Mouse (Mus musculus) erythroblast, adult 5-6 weeks (primary cell): ENCODE measurements around the gene Galr2. TPM values are rescaled to one million over a fixed set of nuclear protein-coding genes. Genes with fewer than 3 reads are reported as not detected.
"Not testable (repeated sequence)": the region's sequence is repeated elsewhere in the genome, so short reads cannot be mapped to it uniquely, and the experiment has no call there.

ENCODE experiments used
- ATAC-seq: replicated peaks from 2 replicates; pipeline ENCODE4 v1.8.0; 2016; ENCODE audit warnings: moderate number of reproducible peaks, mild to moderate bottlenecking, moderate TSS enrichment, inconsistent platforms; ENCODE audit not compliant: poor library complexity, low FRiP score, severe bottlenecking
- total RNA-seq, 2 experiments: library from RNA; stranded (forward) in 1 of 2; stranded (reverse) in 1 of 2; fragments of 150-400 nt in 1 of 2; fragments of 200-764, 138-1000 nt in 1 of 2; gene quantifications; 2 replicates each; pipeline versions ENCODE4 v1.2.3 to v1.2.4; 2015 to 2017; ENCODE audit warnings: low replicate concordance in 2 of 2

Galr2 gene
- total RNA-seq, 2 experiments from 2014 or later, result not detected

DNA sequence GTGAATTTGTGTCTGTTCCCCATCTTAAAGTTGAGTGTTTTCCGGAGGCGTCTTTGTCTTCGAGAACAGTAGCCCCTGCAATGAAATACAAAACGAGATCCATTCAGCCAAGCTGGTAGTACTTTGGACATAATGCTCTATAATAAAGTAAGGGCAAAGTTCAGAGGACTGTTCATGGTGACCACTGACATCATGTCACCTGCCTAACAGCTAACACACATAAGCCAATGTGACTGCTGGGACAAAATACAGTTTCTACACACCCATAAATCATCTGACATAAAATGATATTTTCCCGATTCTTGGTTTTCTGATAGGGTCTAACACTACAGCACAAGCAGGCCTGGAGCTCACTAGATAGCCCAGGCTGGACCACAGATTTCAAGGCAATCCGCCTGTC, 12.4 kb upstream of the Galr2 start:
- ATAC-seq, result no peak

GRCm38 (mm10) chr11:116269560-116269959, 11.2 kb upstream of the Galr2 start:
- ATAC-seq, result no peak

DNA sequence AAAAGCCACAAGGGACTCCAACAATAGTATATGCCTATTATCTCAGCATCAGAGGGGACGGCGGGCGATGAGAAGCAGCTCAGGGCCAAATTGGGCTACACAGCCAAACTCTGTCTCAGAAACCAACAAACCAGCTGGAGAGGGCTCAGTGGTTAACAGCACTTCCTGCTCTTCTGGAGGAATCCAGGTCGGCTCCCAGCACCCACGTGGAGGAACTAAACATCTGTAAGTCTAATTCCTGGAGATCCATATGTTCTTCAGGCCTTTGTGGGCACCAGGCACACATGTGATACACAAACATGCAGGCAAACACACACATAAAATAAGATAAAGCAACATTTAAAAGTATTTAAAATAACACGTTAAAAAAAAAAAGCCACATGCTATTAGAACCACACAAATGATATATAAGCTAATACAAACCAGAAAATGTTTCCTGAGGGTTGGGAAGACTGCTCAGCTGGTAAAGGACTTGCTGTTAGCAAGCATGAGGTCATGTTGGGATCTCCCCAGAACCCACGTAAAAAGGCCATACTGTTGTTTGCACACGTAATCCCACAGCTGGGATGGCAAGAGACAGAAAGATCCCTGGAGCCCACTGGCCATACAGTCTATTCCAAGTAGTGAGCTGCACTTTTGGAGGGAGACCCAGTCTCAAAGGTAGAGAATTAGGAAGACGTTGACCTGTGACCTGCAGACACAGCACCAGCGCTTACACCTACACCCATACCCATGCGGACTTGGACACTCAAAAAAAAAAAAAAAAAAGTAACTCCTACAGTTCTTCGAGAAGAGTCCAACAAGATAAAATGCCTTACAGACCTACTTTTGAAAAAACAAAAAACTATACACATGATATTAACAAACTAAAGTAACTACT, 7.9 kb upstream of the Galr2 start:
- no peak for ATAC-seq

GRCm38 (mm10) chr11:116273469-116274044, 7.2 kb upstream of the Galr2 start:
- peak; percentile 51 for ATAC-seq

DNA sequence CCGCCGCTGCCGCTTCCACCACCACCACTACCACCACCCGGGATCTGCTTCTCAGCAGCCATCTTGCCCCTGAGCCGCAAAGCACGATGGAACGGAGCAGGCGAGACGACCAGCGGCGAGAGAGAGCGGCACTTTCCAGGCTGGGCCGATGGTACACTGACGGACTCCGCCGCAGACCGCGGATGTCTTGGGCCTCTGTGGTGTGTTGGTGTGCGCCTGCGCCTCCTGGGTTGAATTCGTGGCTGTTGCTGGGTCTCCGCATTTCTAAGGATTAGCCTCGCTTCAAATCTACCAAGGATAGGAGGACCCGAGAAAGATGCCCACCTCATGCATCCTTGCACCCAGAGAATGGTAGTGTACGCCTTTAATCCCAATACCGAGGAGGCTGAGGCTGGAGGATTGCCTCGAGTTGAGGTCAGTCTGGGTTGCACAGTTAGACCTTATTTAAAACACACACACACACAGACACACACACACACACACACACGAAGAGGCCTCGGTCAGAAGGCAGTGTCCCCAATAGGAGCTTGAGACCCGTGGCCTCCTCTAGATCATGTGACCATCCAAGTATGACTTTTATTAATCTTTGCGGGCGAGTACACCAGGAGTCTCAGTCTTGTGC, 6.6 kb upstream of the Galr2 start, which contains the start of gene Srp68:
Gene Srp68, minus strand, starts transcription at position 173 of the 622 bp plus-strand sequence.
- ATAC-seq, result peak; percentile 97

GRCm38 (mm10) chr11:116277184-116277583, 3.6 kb upstream of the Galr2 start:
- ATAC-seq, result not testable (repeated sequence)

DNA sequence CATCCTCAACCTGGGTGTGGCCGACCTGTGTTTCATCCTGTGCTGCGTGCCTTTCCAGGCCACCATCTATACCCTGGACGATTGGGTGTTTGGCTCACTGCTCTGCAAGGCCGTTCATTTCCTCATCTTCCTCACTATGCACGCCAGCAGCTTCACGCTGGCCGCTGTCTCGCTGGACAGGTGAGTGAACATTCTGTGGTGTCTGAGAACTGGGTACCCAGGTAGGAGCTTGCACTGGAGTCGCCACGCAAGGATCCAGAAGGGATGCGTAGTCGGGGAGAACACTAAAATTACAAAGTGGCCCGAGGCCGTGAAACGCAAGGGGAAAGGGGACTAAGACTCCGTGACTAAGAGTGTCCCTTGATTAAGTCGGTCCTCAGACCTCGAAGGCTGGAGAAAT, 932 bp downstream of the Galr2 start:
- ATAC-seq, result no peak

- no peak for ATAC-seq
Observed at GRCm38 (mm10) chr11:116282089-116282488, 1.4 kb downstream of the Galr2 start.

DNA sequence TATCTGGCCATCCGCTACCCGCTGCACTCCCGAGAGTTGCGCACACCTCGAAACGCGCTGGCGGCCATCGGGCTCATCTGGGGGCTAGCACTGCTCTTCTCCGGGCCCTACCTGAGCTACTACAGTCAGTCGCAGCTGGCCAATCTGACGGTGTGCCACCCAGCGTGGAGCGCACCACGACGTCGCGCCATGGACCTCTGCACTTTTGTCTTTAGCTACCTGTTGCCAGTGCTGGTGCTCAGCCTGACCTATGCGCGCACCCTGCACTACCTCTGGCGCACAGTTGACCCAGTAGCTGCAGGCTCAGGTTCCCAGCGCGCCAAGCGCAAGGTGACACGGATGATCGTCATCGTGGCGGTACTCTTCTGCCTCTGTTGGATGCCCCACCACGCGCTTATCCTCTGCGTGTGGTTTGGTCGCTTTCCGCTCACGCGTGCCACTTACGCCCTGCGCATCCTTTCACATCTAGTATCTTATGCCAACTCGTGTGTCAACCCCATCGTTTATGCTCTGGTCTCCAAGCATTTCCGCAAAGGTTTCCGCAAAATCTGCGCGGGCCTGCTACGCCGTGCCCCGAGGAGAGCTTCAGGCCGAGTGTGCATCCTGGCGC, 2.3 kb downstream of the Galr2 start:
- 0 out of 2 replicates have a peak, but pooled peaks have one; percentile 17 for ATAC-seq

- ATAC-seq, result no peak
Observed at GRCm38 (mm10) chr11:116283982-116284381, 3.2 kb downstream of the Galr2 start.

GRCm38 (mm10) chr11:116285770-116286191, 5.0 kb downstream of the Galr2 start:
- no peak for ATAC-seq

- ATAC-seq, result no peak
Observed at GRCm38 (mm10) chr11:116287351-116287750, 6.6 kb downstream of the Galr2 start.

GRCm38 (mm10) chr11:116290556-116290955, 9.8 kb downstream of the Galr2 start:
- no peak for ATAC-seq

GRCm38 (mm10) chr11:116292401-116292800, 11.7 kb downstream of the Galr2 start:
- no peak for ATAC-seq

- no peak for ATAC-seq
Observed at GRCm38 (mm10) chr11:116293538-116294137, 12.9 kb downstream of the Galr2 start.

GRCm38 (mm10) chr11:116294319-116294718, 13.6 kb downstream of the Galr2 start:
- ATAC-seq, result no peak; the same call in 1 of the 2 replicates

- ATAC-seq, result no peak
Observed at GRCm38 (mm10) chr11:116296191-116296734, 15.5 kb downstream of the Galr2 start.

DNA sequence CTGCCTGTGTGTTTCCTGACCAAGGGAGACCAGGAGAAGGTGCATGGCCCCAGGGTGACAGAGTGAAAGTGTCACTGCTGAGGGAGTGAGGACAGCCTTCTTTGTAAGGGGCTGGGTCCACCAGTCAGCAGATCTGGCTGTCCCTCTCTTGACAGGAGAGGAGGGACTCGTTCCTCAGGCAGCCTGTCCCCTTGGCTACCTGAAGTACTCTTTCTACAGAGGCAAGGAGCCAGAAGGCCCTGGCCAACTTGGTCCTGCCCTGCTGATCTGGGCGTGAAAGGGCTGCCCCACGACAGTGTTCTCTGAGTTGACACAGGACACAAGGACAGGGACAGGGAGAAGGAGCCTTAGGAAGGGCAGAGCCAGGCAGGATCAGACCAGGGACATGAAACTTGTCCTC, 16.3 kb downstream of the Galr2 start:
- ATAC-seq, result no peak

- ATAC-seq, result no peak
Observed at GRCm38 (mm10) chr11:116298221-116298620, 17.5 kb downstream of the Galr2 start.

GRCm38 (mm10) chr11:116298621-116299020, 17.9 kb downstream of the Galr2 start:
- no peak for ATAC-seq
